19 mouse cellular contexts compared by ENCODE assay signal in the genomic region with DNA sequence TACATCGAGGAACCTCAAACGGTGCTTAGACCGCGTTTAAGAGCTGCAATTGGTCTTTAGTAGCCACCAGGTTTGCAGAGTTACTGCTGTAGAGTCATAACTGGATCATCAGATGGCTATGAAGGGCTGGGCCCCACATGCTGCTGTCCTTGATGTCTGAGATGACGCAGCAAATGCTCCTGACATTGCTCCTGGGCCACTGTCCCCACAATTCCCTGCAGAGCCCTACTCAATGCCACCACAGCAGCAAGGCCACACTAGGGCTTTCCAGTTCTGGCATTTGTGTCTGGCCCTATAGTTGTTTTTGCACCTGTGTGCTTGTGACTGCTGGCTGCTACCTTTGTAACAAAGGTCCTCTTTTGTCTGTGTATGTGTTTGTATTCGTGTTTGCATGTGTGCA. TPM values are rescaled to one million over a fixed set of nuclear protein-coding genes. Genes with fewer than 3 reads are reported as not detected.
A peak's percentile ranks its signal among the peaks of the same experiment; 100 is the strongest.
DNase-seq lines count a peak whose midpoint lies in the region; ATAC-seq lines count a peak whose summit lies in the region.
"Had no signal": no experiment of that assay in that cellular context is flagged by ENCODE, and none has a peak within 500 bp of the region (broad histone marks: within the 10 kb centered on the region; RNA-seq: fewer than 3 reads in every experiment).

No protein-coding gene starts in this region.

- no peaks in the 10 kb centered on the region for H3K27me3 ChIP-seq in liver, embryonic 12.5 days (replicated peaks)
- no peaks in the 10 kb centered on the region for H3K27me3 ChIP-seq in liver, embryonic 13.5 days
- H3K27me3 ChIP-seq: embryonic facial prominence, embryonic 12.5 days; forebrain, embryonic 12.5 days; hindbrain, embryonic 12.5 days had no signal

- no peaks in the 10 kb centered on the region for H3K9me3 ChIP-seq in liver, embryonic 12.5 days (replicated peaks)
- H3K9me3 ChIP-seq in liver, embryonic 13.5 days (replicated peaks): no peaks in the 10 kb centered on the region
- H3K9me3 ChIP-seq: embryonic facial prominence, embryonic 12.5 days; heart, embryonic 10.5 days; hindbrain, embryonic 12.5 days had no signal

- peaks cover 62% of the 10 kb centered on the region for H3K4me1 ChIP-seq in liver, embryonic 12.5 days
- peaks cover 58% of the 10 kb centered on the region for H3K4me1 ChIP-seq in liver, embryonic 13.5 days (replicated peaks)

- no peak overlapping the region for H3K27ac ChIP-seq in liver, embryonic 12.5 days
- H3K27ac ChIP-seq in liver, embryonic 13.5 days: no peak overlapping the region
- H3K27ac ChIP-seq: embryonic facial prominence, embryonic 12.5 days; forebrain, embryonic 12.5 days; heart, embryonic 10.5 days; hindbrain, embryonic 12.5 days had no signal

- peak; percentile 57 to 72 for DNase-seq in adrenal gland, postnatal 36 days
- no peak for DNase-seq in adrenal gland, postnatal 4 days (ENCODE audit: low spot score in 2 of 2)
- no peak for DNase-seq in liver
- no peak for DNase-seq in liver, embryonic 13.5 days
- DNase-seq: cerebellum, adult 9-10 months; cerebellum, postnatal 25 days; gastrocnemius, postnatal 10 days; heart, adult 18-20 months; heart, postnatal 10 days; heart, postnatal 4 days had no signal

- no peak overlapping the region for H3K4me2 ChIP-seq in liver, embryonic 12.5 days
- peak overlapping the region; percentile 94; the same call in 1 of the 2 replicates for H3K4me2 ChIP-seq in liver, embryonic 13.5 days
- H3K4me2 ChIP-seq: embryonic facial prominence, embryonic 12.5 days; forebrain, embryonic 12.5 days; hindbrain, embryonic 12.5 days had no signal

- WGBS in liver, embryonic 12.5 days (ENCODE audit: insufficient replicate concordance): 87% methylated on average over 6 of the region's 6 CpGs
- WGBS in liver, embryonic 13.5 days (ENCODE audit: insufficient replicate concordance): 90% methylated on average over 6 of the region's 6 CpGs

- H3K4me3 ChIP-seq in liver, embryonic 12.5 days: no peak overlapping the region
- no peak overlapping the region for H3K4me3 ChIP-seq in liver, embryonic 13.5 days (replicated peaks)
- H3K4me3 ChIP-seq: embryonic facial prominence, embryonic 12.5 days; forebrain, embryonic 12.5 days; heart, embryonic 10.5 days; hindbrain, embryonic 12.5 days had no signal

- ATAC-seq in liver, embryonic 12.5 days: no peak
- ATAC-seq in liver, embryonic 13.5 days (ENCODE audit: low read depth): no peak
- no peak for ATAC-seq in megakaryocyte-erythroid progenitor cell, adult 5-6 weeks (replicated peaks; ENCODE audit: low FRiP score, low TSS enrichment, poor library complexity, severe bottlenecking)
- ATAC-seq: forebrain, embryonic 16.5 days; hindbrain, embryonic 16.5 days; inflammation-experienced regulatory T-cells, adult 6 months had no signal

- H3K9ac ChIP-seq in liver, embryonic 12.5 days: 0 out of 2 replicates have a peak overlapping the region, but pooled peaks have one; percentile 12
- H3K9ac ChIP-seq in liver, embryonic 13.5 days: 0 out of 2 replicates have a peak overlapping the region, but pooled peaks have one; percentile 99
- H3K9ac ChIP-seq: embryonic facial prominence, embryonic 12.5 days; forebrain, embryonic 12.5 days; hindbrain, embryonic 12.5 days had no signal

- H3K36me3 ChIP-seq in liver, embryonic 12.5 days: peaks cover 79% of the 10 kb centered on the region
- H3K36me3 ChIP-seq in liver, embryonic 13.5 days: peaks cover 77% of the 10 kb centered on the region

RNA-seq across cellular contexts. Expression of a gene that starts 2.2 kb away (rescaled TPM):
- total RNA-seq in adrenal gland, postnatal 36 days (2021): 10 to 100 TPM; 49.6 to 67.0 TPM
- total RNA-seq in adrenal gland, postnatal 4 days (2021): 10 to 100 TPM; 49.0 to 58.1 TPM
- 43.1 and 45.3 TPM in 2 replicates for polyA plus RNA-seq in liver, embryonic 12.5 days (2016; fragmentation: Nextera tagmentation; extraction: Ambion mirVana)
- polyA plus RNA-seq in liver, embryonic 13.5 days (2015; fragmentation: Nextera tagmentation; extraction: Ambion mirVana): 33.8 and 34.3 TPM in 2 replicates
- 62.8 and 79.3 TPM in 2 replicates for total RNA-seq in megakaryocyte-erythroid progenitor cell, adult 5-6 weeks (2014; fragmentation: Nextera tagmentation)
- 39.8 and 48.3 TPM in 2 replicates for total RNA-seq in megakaryocyte-erythroid progenitor cell, adult 5-6 weeks (2017)

RNA-seq across cellular contexts. Expression of a gene that starts 5.1 kb away (rescaled TPM):
- total RNA-seq in adrenal gland, postnatal 36 days (2021): 100 to 1,000 TPM; 212 to 312 TPM
- total RNA-seq in adrenal gland, postnatal 4 days (2021): 100 to 1,000 TPM; 135 to 144 TPM
- 135 and 142 TPM in 2 replicates for polyA plus RNA-seq in liver, embryonic 12.5 days (2016; fragmentation: Nextera tagmentation; extraction: Ambion mirVana)
- polyA plus RNA-seq in liver, embryonic 13.5 days (2015; fragmentation: Nextera tagmentation; extraction: Ambion mirVana): 114 and 116 TPM in 2 replicates
- 74.6 and 87.3 TPM in 2 replicates for total RNA-seq in megakaryocyte-erythroid progenitor cell, adult 5-6 weeks (2014; fragmentation: Nextera tagmentation)
- total RNA-seq in megakaryocyte-erythroid progenitor cell, adult 5-6 weeks (2017): 28.5 and 29.6 TPM in 2 replicates

RNA-seq across cellular contexts. Expression of a gene that starts 10.6 kb away (rescaled TPM):
- 10 to 100 TPM; 50.4 to 78.6 TPM for total RNA-seq in adrenal gland, postnatal 36 days (2021)
- total RNA-seq in adrenal gland, postnatal 4 days (2021): 10 to 100 TPM; 51.4 to 56.0 TPM
- polyA plus RNA-seq in liver, embryonic 12.5 days (2016; fragmentation: Nextera tagmentation; extraction: Ambion mirVana): 53.4 and 58.3 TPM in 2 replicates
- polyA plus RNA-seq in liver, embryonic 13.5 days (2015; fragmentation: Nextera tagmentation; extraction: Ambion mirVana): 39.8 and 40.0 TPM in 2 replicates
- total RNA-seq in megakaryocyte-erythroid progenitor cell, adult 5-6 weeks (2014; fragmentation: Nextera tagmentation): 26.0 and 31.6 TPM in 2 replicates
- total RNA-seq in megakaryocyte-erythroid progenitor cell, adult 5-6 weeks (2017): 11.7 and 12.2 TPM in 2 replicates

RNA-seq across cellular contexts. Expression of a gene that starts 14.5 kb away (rescaled TPM):
- total RNA-seq in adrenal gland, postnatal 36 days (2021): 1 to 10 TPM in 1 of 2 experiments, not detected in 1; 1.6 TPM
- total RNA-seq in adrenal gland, postnatal 4 days (2021): 1 to 10 TPM; 2.4 to 5.4 TPM
- polyA plus RNA-seq in liver, embryonic 12.5 days (2016; fragmentation: Nextera tagmentation; extraction: Ambion mirVana): 5.0 and 6.6 TPM in 2 replicates
- 9.5 and 12.6 TPM in 2 replicates for polyA plus RNA-seq in liver, embryonic 13.5 days (2015; fragmentation: Nextera tagmentation; extraction: Ambion mirVana)
- 3.3 TPM in 1 of 2 replicates, not detected in the other for total RNA-seq in megakaryocyte-erythroid progenitor cell, adult 5-6 weeks (2014; fragmentation: Nextera tagmentation)
- not detected in 2 replicates for total RNA-seq in megakaryocyte-erythroid progenitor cell, adult 5-6 weeks (2017)
- total RNA-seq: gastrocnemius, postnatal 10 days; heart, adult 18-20 months had no signal
- polyA plus RNA-seq: forebrain, embryonic 16.5 days had no signal

RNA-seq across cellular contexts. Expression of a gene that starts 20.8 kb away (rescaled TPM):
- 1 to 10 TPM; 1.1 to 1.5 TPM for total RNA-seq in adrenal gland, postnatal 36 days (2021)
- 1 to 10 TPM; 5.4 to 8.6 TPM for total RNA-seq in adrenal gland, postnatal 4 days (2021)
- 11.0 and 11.3 TPM in 2 replicates for polyA plus RNA-seq in liver, embryonic 12.5 days (2016; fragmentation: Nextera tagmentation; extraction: Ambion mirVana)
- polyA plus RNA-seq in liver, embryonic 13.5 days (2015; fragmentation: Nextera tagmentation; extraction: Ambion mirVana): 6.0 and 6.9 TPM in 2 replicates
- 0.13 and 1.1 TPM in 2 replicates for total RNA-seq in megakaryocyte-erythroid progenitor cell, adult 5-6 weeks (2014; fragmentation: Nextera tagmentation)
- total RNA-seq in megakaryocyte-erythroid progenitor cell, adult 5-6 weeks (2017): 1.5 TPM in 1 of 2 replicates, not detected in the other

Comparison
In these comparisons a context has a peak if more than half of its experiments do, and no peak if none do; other contexts are left out.
1. DNase-seq: peak in adrenal gland, postnatal 36 days (2 of 2); none in adrenal gland, postnatal 4 days (0 of 2), liver (single experiment) and liver, embryonic 13.5 days (single experiment).